In genomic region chr6:53575191-53575590, GRCm38 (mm10) we compare ENCODE assay signal across 13 mouse cellular contexts.
DNase-seq lines count a peak whose midpoint lies in the region; ATAC-seq and TF ChIP-seq lines count a peak whose summit lies in the region.
"Had no signal": no experiment of that assay in that cellular context is flagged by ENCODE, and none has a peak within 500 bp of the region (broad histone marks: within the 10 kb centered on the region; RNA-seq: fewer than 3 reads in every experiment).

No protein-coding gene starts in this region.

- H3K36me3 ChIP-seq in heart, embryonic 13.5 days = no peaks in the 10 kb centered on the region
- no peaks in the 10 kb centered on the region for H3K36me3 ChIP-seq in heart, adult 2 months (ENCODE audit: control insufficient read depth, insufficient read depth, low read length)
- H3K36me3 ChIP-seq in lung, embryonic 16.5 days (ENCODE audit: control insufficient read depth, insufficient read depth, low read length) = no peaks in the 10 kb centered on the region
- H3K36me3 ChIP-seq in hindbrain, embryonic 14.5 days (replicated peaks; ENCODE audit: control insufficient read depth, insufficient read depth) = no peaks in the 10 kb centered on the region
- no peaks in the 10 kb centered on the region for H3K36me3 ChIP-seq in neural tube, embryonic 15.5 days

- no peaks in the 10 kb centered on the region for H3K79me2 ChIP-seq in heart, adult 2 months (replicated peaks; ENCODE audit: control insufficient read depth, insufficient read depth, low read length)

- H3K4me2 ChIP-seq in heart, embryonic 13.5 days = peak overlapping the region; percentile 78
- H3K4me2 ChIP-seq in lung, embryonic 16.5 days (ENCODE audit: low read depth, low read length) = peak overlapping the region; percentile 61; the same call in 1 of the 2 replicates
- H3K4me2 ChIP-seq in hindbrain, embryonic 14.5 days (replicated peaks) = peak overlapping the region; percentile 47
- peak overlapping the region; percentile 51 for H3K4me2 ChIP-seq in neural tube, embryonic 15.5 days

- WGBS in heart, embryonic 13.5 days = 65% methylated on average over 4 of the region's 4 CpGs
- 69% methylated on average over 4 of the region's 4 CpGs for WGBS in heart, adult 2 months
- WGBS in lung, embryonic 16.5 days = 73% methylated on average over 4 of the region's 4 CpGs
- WGBS in hindbrain, embryonic 14.5 days = 64% methylated on average over 4 of the region's 4 CpGs
- WGBS in neural tube, embryonic 15.5 days = 62% methylated on average over 4 of the region's 4 CpGs

- ATAC-seq in heart, embryonic 13.5 days (ENCODE audit: extremely low read depth, insufficient number of reproducible peaks, low FRiP score, low TSS enrichment) = no peak
- no peak for ATAC-seq in lung, embryonic 16.5 days (ENCODE audit: low read depth)
- ATAC-seq in hindbrain, embryonic 14.5 days (ENCODE audit: low FRiP score) = no peak
- no peak for ATAC-seq in neural tube, embryonic 15.5 days (ENCODE audit: low FRiP score)
- ATAC-seq in megakaryocyte-erythroid progenitor cell, adult 5-6 weeks (replicated peaks; ENCODE audit: low FRiP score, low TSS enrichment, poor library complexity, severe bottlenecking) = no peak

- no peak for TF ChIP-seq EP300 in heart, adult 2 months (IDR thresholded peaks at IDR 0.05; ENCODE audit: insufficient read depth, low read depth, low read length)

- H3K4me1 ChIP-seq in heart, embryonic 13.5 days = peaks cover 63% of the 10 kb centered on the region
- H3K4me1 ChIP-seq in heart, adult 2 months (ENCODE audit: control insufficient read depth, insufficient read depth, low read length) = peaks cover 10% of the 10 kb centered on the region
- peaks cover 14% of the 10 kb centered on the region for H3K4me1 ChIP-seq in lung, embryonic 16.5 days (replicated peaks; ENCODE audit: control insufficient read depth, insufficient read depth, low read length)
- peaks cover 16% of the 10 kb centered on the region for H3K4me1 ChIP-seq in hindbrain, embryonic 14.5 days (replicated peaks; ENCODE audit: control insufficient read depth, insufficient read depth, low read length)
- H3K4me1 ChIP-seq in neural tube, embryonic 15.5 days = peaks cover 30% of the 10 kb centered on the region

- no peaks in the 10 kb centered on the region for H3K27me3 ChIP-seq in heart, embryonic 13.5 days (replicated peaks)
- no peaks in the 10 kb centered on the region for H3K27me3 ChIP-seq in heart, adult 2 months (ENCODE audit: control insufficient read depth, insufficient read depth, low read length)
- no peaks in the 10 kb centered on the region for H3K27me3 ChIP-seq in lung, embryonic 16.5 days (ENCODE audit: control insufficient read depth, insufficient read depth, low read depth, low read length)
- H3K27me3 ChIP-seq in hindbrain, embryonic 14.5 days (ENCODE audit: control insufficient read depth, insufficient read depth, low read length) = no peaks in the 10 kb centered on the region
- peaks cover 6% of the 10 kb centered on the region; the same call in 1 of the 2 replicates for H3K27me3 ChIP-seq in neural tube, embryonic 15.5 days (replicated peaks)

- no peak for TF ChIP-seq POLR2A in heart, adult 2 months (IDR thresholded peaks at IDR 0.05; ENCODE audit: insufficient read depth, low read depth, low read length)

- H3K27ac ChIP-seq in heart, embryonic 13.5 days (replicated peaks) = no peak overlapping the region
- no peak overlapping the region for H3K27ac ChIP-seq in heart, adult 2 months
- no peak overlapping the region for H3K27ac ChIP-seq in lung, embryonic 16.5 days (ENCODE audit: low read length)
- H3K27ac ChIP-seq in hindbrain, embryonic 14.5 days = no peak overlapping the region
- H3K27ac ChIP-seq in neural tube, embryonic 15.5 days (replicated peaks) = no peak overlapping the region

- peak overlapping the region; percentile 58 for H3K4me3 ChIP-seq in heart, embryonic 13.5 days
- no peak overlapping the region for H3K4me3 ChIP-seq in heart, adult 2 months
- no peak overlapping the region for H3K4me3 ChIP-seq in lung, embryonic 16.5 days (ENCODE audit: low read length)
- H3K4me3 ChIP-seq in hindbrain, embryonic 14.5 days (replicated peaks; ENCODE audit: low read length) = no peak overlapping the region
- no peak overlapping the region for H3K4me3 ChIP-seq in neural tube, embryonic 15.5 days (replicated peaks)

- no peaks in the 10 kb centered on the region for H3K9me3 ChIP-seq in heart, embryonic 13.5 days
- H3K9me3 ChIP-seq in lung, embryonic 16.5 days (ENCODE audit: control insufficient read depth, low read length) = no peaks in the 10 kb centered on the region
- H3K9me3 ChIP-seq in hindbrain, embryonic 14.5 days (ENCODE audit: control insufficient read depth, low read length) = no peaks in the 10 kb centered on the region
- no peaks in the 10 kb centered on the region for H3K9me3 ChIP-seq in neural tube, embryonic 15.5 days (replicated peaks)

- no peak for DNase-seq in heart, adult 2 months
- DNase-seq in lung, postnatal 4 days = no peak
- DNase-seq in hindbrain, embryonic 14.5 days (ENCODE audit: low spot score) = no peak
- no peak for DNase-seq in left cerebral cortex, adult 8-10 months (ENCODE audit: low spot score in 2 of 2)
- DNase-seq: adrenal gland, postnatal 14 days; cerebellum, adult 9-10 months; gastrocnemius, postnatal 36 days; kidney, postnatal 14 days; lung, adult 2 months had no signal

- no peak for TF ChIP-seq CTCF in heart, adult 2 months (IDR thresholded peaks at IDR 0.05)

- intact Hi-C loops in heart, adult 2 months (cut with DNase I) = no loop called here

- H3K9ac ChIP-seq in heart, embryonic 13.5 days = peak overlapping the region; percentile 86
- no peak overlapping the region for H3K9ac ChIP-seq in heart, adult 2 months (ENCODE audit: low read depth, low read length)
- no peak overlapping the region for H3K9ac ChIP-seq in lung, embryonic 16.5 days (ENCODE audit: low read length)
- no peak overlapping the region for H3K9ac ChIP-seq in hindbrain, embryonic 14.5 days
- no peak overlapping the region for H3K9ac ChIP-seq in neural tube, embryonic 15.5 days (replicated peaks)
